Mouse (Mus musculus) thymus, postnatal 36 days (tissue): ENCODE data around the gene Fut11.

Experiments used
- DNase-seq, 2 experiments: peaks; one replicate each; pipeline ENCODE4 v3.0.0; 2022; ENCODE audit warnings: mixed read lengths in 2 of 2

Fut11 gene

GRCm38 (mm10) chr14:20694884-20695760, at the start of gene Fut11:
Gene Fut11 (plus strand): TSS chr14:20694968.
- DNase-seq: peak; percentile 79 to 83

DNA sequence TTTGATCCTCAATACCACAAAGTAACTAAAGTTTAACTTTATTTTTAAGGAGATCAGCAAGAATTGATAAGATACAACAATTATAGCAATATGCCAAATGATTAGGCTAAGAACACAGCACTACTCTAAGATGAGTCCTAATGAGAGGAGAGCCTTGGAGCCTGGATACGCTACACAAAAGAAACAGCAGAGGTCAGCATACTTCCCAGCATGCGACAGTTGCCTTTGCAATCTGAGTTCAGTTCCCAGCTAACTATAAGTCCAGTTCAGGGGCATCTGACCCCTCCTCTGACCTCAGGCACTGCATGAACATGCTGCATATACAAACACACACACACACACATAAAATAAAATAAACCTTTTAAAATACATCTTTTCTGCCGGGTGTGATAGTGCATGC, 49.2 kb upstream of the Fut11 start:
- no peak for DNase-seq

GRCm38 (mm10) chr14:20646381-20646780, 48.4 kb upstream of the Fut11 start:
- no peak for DNase-seq

DNA sequence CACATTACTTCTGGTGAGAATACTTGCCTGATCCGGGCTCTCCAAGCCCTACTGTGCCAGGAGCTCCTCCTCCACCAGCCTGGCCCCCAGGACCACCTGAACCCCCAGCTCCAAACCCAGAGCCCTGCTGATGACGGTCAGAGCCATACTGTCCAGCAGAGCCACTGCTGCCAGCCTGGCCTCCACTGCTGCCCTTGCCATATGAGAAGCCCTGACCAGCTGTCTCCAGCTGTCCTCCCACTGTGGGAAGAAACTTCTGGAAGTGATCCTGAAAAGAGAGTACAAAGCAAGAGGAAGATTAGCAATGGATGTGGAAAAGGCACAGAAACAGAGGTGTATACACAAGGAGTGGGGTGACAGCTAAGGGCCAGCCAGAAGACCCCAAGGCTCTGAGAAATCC, 43.8 kb upstream of the Fut11 start:
- no peak for DNase-seq

- DNase-seq: no peak
Measured at GRCm38 (mm10) chr14:20651722-20652256, 43.0 kb upstream of the Fut11 start.

DNA sequence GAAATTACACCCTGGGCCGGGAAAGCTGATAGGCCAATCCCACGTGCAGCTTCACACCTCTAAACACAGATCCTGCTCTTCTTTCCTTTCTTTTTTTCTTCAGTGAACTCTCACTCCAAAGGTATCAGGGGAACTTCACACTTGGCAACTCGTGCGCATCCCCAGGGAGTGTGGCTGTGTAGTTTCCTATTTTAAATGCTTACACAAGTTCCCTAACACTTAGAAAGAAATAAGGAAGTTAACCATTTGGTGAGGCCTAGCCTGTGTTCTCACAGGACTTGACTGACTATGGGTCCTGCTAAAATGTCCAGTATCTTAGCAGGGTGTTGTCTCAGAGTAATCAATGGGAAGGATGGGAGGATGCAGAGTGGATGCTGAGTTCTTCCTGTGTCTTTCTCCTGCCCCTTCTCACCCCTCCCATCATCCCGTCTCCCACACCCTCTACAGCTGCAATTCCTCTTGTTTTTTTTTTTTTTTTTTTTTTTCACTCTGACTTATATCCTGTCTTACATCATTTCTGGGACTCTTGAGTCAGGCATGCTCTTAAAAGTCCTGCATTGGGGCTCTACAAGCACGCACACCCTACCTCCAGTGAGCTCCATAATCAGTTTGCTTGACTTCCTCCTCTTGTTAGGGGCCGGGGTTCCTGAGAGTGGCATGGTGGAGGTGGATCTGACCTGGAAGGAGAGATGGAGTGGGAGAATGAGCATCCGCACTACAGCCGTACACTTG, 39.9 kb upstream of the Fut11 start:
- no peak for DNase-seq

DNA sequence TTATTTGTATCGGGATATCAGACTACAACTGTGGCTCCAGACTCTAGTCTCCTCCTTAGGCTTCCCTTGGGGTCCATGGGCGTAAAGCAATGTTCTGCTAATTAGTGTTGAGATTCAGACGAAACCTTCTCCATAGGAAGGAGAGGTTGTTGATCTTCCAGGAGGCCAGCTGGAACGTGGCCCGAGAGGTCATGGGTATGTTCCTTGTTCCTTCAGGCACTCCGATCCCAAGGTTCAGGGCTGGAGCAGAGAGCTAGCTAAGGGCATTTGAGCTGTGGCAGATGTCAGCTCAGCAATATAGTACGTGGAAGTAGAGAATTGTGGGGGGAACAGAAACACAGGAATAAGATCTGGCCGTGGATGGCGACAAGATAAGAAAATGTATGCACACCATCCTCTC, 39.0 kb upstream of the Fut11 start:
- no peak for DNase-seq

DNA sequence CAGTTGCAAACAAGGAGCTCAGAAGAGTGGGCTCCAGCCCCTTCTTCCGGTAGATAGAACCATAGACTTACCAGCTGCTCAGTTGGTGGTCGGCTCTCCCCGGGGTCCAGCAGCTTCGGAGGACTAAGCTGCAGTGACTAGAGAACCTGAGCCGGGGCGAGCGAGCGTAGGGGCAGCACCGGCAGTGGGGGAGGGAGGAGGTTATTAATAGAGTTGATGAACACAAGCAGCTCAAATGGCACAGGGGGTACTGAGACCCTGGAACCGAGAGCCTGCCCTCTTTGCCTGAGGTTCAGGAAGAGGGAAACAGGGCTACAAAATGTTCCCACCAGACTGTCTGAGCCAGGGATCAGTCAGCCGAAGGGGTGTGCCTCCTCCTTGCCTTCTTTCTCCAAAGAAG, 38.4 kb upstream of the Fut11 start, which contains the start of gene Myoz1:
Gene Myoz1 (minus strand): TSS at position 180 of the 400 bp plus-strand sequence.
- no peak for DNase-seq

GRCm38 (mm10) chr14:20658326-20658725, 36.4 kb upstream of the Fut11 start:
- DNase-seq: no peak

DNA sequence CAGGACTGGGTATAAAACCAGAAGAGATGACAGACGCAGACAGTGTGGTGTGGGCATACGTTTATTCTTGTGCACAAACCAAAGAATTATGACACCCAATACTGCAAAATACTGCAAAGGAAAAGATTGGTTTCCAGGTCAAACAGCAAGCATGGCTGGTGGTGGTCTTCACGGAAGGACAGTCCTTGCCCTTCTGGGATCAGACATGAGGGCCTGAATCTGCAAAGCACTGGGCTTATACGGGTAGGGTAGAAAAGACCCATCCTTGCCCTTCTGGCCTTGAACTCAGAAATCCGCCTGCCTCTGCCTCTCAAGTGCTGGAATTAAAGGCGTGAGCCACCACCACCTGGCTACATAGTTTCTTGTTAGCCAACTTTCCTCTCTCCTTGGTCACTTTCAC, 35.9 kb upstream of the Fut11 start:
- no peak for DNase-seq

DNA sequence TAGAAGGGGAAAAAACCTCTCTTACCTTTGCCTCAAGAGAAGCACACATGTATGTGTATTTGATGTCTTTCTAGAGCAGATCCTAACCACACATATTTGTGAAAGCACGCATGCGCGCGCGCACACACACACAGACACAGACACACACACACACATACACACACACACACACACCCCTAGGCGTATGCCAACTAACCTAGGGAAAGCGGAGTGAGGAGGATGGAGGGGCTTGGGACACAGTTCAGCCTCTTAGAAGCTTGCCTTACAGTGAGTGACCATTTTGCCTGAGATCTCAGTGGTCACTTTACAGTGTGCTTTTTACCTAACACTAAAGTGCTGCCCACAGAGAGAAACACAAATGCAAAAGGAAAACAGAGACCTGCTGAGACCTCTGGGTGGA, 35.1 kb upstream of the Fut11 start:
- DNase-seq: no peak

- peak; percentile 89 for DNase-seq
Measured at GRCm38 (mm10) chr14:20660827-20661660, 33.7 kb upstream of the Fut11 start.

DNA sequence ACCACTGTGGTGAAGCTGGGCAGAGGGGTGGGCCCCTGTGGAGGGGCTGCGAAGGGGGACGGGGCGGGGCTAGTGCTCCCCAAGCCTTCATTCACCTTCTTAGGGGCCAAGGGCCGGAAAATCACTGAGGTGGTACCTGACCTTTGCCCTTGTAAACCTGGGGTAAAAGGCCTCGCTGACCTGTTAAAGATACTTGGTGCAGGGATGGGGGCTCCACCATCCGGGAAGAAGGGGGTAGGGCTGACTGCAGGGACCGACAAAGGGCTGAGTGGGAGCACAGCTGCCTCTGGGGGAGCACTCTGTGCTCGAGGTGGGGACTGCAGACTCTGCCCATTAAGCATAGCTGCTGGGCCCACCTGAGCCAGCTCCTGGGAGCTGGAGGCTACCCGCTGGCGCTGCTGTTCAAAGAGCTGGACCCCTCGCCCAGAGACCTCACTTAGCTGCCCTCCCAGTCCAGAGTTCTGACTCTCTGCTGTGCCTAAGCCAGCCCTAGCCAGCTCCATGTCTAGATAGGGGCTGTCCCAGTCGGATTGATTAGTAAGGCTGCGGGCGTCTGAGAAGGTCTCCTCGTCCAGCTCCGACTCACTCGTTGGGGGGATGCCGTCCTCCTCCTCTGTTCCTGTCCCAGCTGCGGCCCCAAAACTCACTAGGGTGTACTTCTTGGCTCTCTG, 33.0 kb upstream of the Fut11 start:
- DNase-seq: peak in 1 of 2 experiments; percentile 31

- no peak for DNase-seq
Measured at GRCm38 (mm10) chr14:20662740-20663139, 32.0 kb upstream of the Fut11 start.

GRCm38 (mm10) chr14:20663601-20664000, 31.2 kb upstream of the Fut11 start:
- no peak for DNase-seq

GRCm38 (mm10) chr14:20664436-20664835, 30.3 kb upstream of the Fut11 start:
- no peak for DNase-seq

GRCm38 (mm10) chr14:20667469-20667868, 27.3 kb upstream of the Fut11 start:
- no peak for DNase-seq

DNA sequence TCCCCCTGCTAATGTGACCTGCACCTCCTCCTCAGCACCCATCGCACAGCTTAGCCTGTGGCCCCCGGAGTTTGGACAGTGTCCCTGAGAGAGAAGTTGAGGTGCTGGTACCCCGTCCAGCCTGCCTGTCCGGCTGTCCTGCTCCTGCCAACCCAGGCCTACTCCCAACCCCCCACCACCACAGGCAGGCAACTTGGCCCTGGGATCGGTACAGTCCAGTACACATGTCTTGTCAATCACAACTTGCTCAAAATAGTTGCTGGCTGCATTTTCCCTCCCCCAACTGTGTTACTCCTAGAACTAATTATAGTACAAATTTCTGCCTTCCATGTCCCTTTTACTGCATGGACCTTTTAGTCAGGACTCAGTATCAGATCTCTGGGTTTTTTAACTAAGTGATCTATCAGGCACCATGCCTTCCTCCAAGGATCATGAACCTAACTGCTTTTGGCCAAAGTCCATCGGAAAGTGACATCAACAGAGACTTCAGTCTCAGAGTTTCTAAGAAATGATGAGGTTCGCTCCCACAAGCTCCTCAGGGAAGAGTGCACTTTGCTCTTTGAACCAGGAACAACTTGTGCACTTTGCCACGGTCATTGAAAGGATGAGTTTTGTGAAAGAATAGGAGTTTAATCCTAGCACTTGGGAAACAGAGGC, 26.5 kb upstream of the Fut11 start, which contains the start of gene Synpo2l:
Gene Synpo2l (minus strand): TSS at position 201 of the 657 bp plus-strand sequence.
- no peak for DNase-seq

DNA sequence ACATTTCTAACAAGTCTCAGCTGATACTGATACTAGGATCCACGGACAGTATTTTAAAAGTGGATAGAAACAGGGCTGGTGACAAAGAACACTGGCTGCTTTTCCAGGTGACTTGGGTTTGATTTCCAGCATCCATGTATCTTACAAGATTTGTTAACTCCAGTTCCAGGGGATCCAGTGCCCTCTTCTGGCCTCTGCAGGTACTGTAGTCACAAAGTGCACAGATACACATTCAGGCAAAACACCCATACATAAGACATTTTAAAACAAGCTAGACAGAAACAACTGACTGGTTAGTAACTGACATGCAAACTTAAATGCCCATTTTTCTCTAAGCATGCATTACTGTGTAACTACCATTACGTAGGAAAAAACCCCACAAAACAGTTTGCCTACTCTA, 21.8 kb upstream of the Fut11 start:
- peak; percentile 26 to 33 for DNase-seq

GRCm38 (mm10) chr14:20673735-20674063, 21.1 kb upstream of the Fut11 start:
- peak; percentile 25 to 32 for DNase-seq

GRCm38 (mm10) chr14:20674064-20674833, 20.5 kb upstream of the Fut11 start, which contains the start of gene Sec24c:
Gene Sec24c (plus strand): TSS chr14:20674308.
- peak; percentile 96 to 97 for DNase-seq
